Mouse (Mus musculus): ENCODE measurements around the gene Ctnna3.
"Not testable (repeated sequence)": the region's sequence is repeated elsewhere in the genome, so short reads cannot be mapped to it uniquely, and the experiment has no call there.

DNA sequence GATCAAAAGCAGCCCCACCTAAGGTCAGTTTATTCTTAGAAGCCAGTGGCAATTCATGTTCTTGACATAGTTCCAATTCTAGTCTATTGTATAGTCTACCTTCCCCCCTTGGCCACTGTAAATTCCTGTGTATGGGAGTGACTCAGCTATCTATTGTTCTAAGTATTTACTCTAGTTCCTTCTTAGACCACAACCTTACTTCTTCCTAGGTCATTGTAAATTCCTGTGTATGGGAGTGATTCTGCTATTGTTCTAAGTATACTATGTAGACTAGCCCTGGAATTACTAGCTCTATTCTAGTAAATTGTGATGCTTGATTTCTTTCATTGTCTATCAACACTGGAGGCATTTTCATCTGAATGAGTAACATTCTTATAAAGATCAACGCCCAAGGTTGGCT, 1603.6 kb downstream of the Ctnna3 start:
- not testable (repeated sequence) for TF ChIP-seq EP300, CTCF (IDR thresholded peaks at IDR 0.05; ENCODE audit: low read depth)

All from liver, postnatal 0 days (tissue).